ENCODE assay signal across 8 mouse cellular contexts in genomic region chr12:76318282-76319212, GRCm38 (mm10). TPM values are rescaled to one million over a fixed set of nuclear protein-coding genes. Genes with fewer than 3 reads are reported as not detected.
DNase-seq lines count a peak whose midpoint lies in the region; ATAC-seq and TF ChIP-seq lines count a peak whose summit lies in the region.

No protein-coding gene starts in this region.

- peak; percentile 92 for DNase-seq in heart, adult 11 months
- no peak for DNase-seq in heart, postnatal 4 days
- DNase-seq in CH12.LX (ENCODE audit: extremely low read depth): peak; percentile 92
- DNase-seq in urinary bladder, postnatal 10 days (ENCODE audit: low spot score): no peak
- DNase-seq in cerebellum, adult 11 months: no peak
- DNase-seq in forebrain, embryonic 11.5 days (ENCODE audit: low spot score): no peak

- peak overlapping the region; percentile 52; the same call in 1 of the 2 replicates for H3K4me2 ChIP-seq in CH12.LX (ENCODE audit: insufficient read depth, low read depth, poor library complexity, severe bottlenecking)
- peak overlapping the region; percentile 36 for H3K4me2 ChIP-seq in heart, embryonic 16.5 days (ENCODE audit: low read depth, low read length)
- no peak overlapping the region for H3K4me2 ChIP-seq in forebrain, embryonic 11.5 days (ENCODE audit: low read depth, low read length, severe bottlenecking)

- H3K4me1 ChIP-seq in CH12.LX (ENCODE audit: control insufficient read depth in 1 of 2, insufficient read depth in 2 of 2): peaks cover 13 to 35% of the 10 kb centered on the region in 2 experiments
- H3K4me1 ChIP-seq in heart, embryonic 16.5 days (ENCODE audit: control insufficient read depth, insufficient read depth, low read length): peaks cover 17% of the 10 kb centered on the region
- no peaks in the 10 kb centered on the region for H3K4me1 ChIP-seq in forebrain, embryonic 11.5 days (replicated peaks; ENCODE audit: control insufficient read depth, insufficient read depth, low read length)

- no peaks in the 10 kb centered on the region for H3K9me3 ChIP-seq in CH12.LX (replicated peaks; ENCODE audit: low read length)
- no peaks in the 10 kb centered on the region for H3K9me3 ChIP-seq in heart, embryonic 16.5 days (replicated peaks; ENCODE audit: control insufficient read depth, low read length)
- H3K9me3 ChIP-seq in forebrain, embryonic 11.5 days (ENCODE audit: control insufficient read depth, low read length): no peaks in the 10 kb centered on the region

- TF ChIP-seq RAD21 in CH12.LX (IDR thresholded peaks at IDR 0.05; ENCODE audit: low read depth, low read length): no peak

- H3K27ac ChIP-seq in CH12.LX (ENCODE audit: insufficient read depth, low read depth): peak overlapping the region; percentile 81
- peak overlapping the region; percentile 81 for H3K27ac ChIP-seq in heart, embryonic 16.5 days (ENCODE audit: low read length)
- no peak overlapping the region for H3K27ac ChIP-seq in forebrain, embryonic 11.5 days (ENCODE audit: low read depth, low read length)

- H3K27me3 ChIP-seq in CH12.LX (replicated peaks): no peaks in the 10 kb centered on the region
- H3K27me3 ChIP-seq in heart, embryonic 16.5 days (ENCODE audit: control insufficient read depth, insufficient read depth, low read length): no peaks in the 10 kb centered on the region
- no peaks in the 10 kb centered on the region for H3K27me3 ChIP-seq in forebrain, embryonic 11.5 days (ENCODE audit: control insufficient read depth, insufficient read depth, low read length)

- H3K36me3 ChIP-seq in CH12.LX (replicated peaks in 1 of 2; ENCODE audit: control insufficient read depth in 1 of 2, insufficient read depth in 1 of 2, low read length in 1 of 2): peaks cover 56 to 90% of the 10 kb centered on the region in 2 experiments
- H3K36me3 ChIP-seq in heart, embryonic 16.5 days (ENCODE audit: control insufficient read depth, insufficient read depth): peaks cover 18% of the 10 kb centered on the region
- H3K36me3 ChIP-seq in forebrain, embryonic 11.5 days (ENCODE audit: control insufficient read depth, insufficient read depth, low read length): no peaks in the 10 kb centered on the region

- TF ChIP-seq CTCF in CH12.LX (conservative IDR thresholded peaks at IDR 0.05 in 1 of 2, IDR thresholded peaks at IDR 0.05 in 1 of 2; ENCODE audit: low read depth in 2 of 2, low read length in 2 of 2): no peak

- H3K9ac ChIP-seq in CH12.LX (ENCODE audit: insufficient read depth, low read depth): peak overlapping the region; percentile 14
- peak overlapping the region; percentile 25; the same call in 1 of the 2 replicates for H3K9ac ChIP-seq in heart, embryonic 16.5 days (ENCODE audit: low read length)
- no peak overlapping the region for H3K9ac ChIP-seq in forebrain, embryonic 11.5 days (ENCODE audit: low read length)

- TF ChIP-seq POLR2A in CH12.LX (IDR thresholded peaks at IDR 0.05; ENCODE audit: low read depth, low read length): no peak

- WGBS in heart, embryonic 16.5 days: 15% methylated on average over 9 of the region's 9 CpGs
- WGBS in forebrain, embryonic 11.5 days: 72% methylated on average over 9 of the region's 9 CpGs

- peak; percentile 50 for ATAC-seq in heart, embryonic 16.5 days (replicated peaks; ENCODE audit: extremely low read depth, insufficient read depth, low FRiP score)
- ATAC-seq in megakaryocyte, adult 5-6 weeks (ENCODE audit: poor library complexity, severe bottlenecking): peak; percentile 95
- ATAC-seq in forebrain, embryonic 11.5 days (replicated peaks; ENCODE audit: low FRiP score): no peak

- no peaks in the 10 kb centered on the region for H3K79me2 ChIP-seq in CH12.LX (replicated peaks; ENCODE audit: control insufficient read depth, extremely low read depth, insufficient read depth, poor library complexity, severe bottlenecking)

- peak; percentile 90 for TF ChIP-seq EP300 in CH12.LX (IDR thresholded peaks at IDR 0.05; ENCODE audit: low read length)

- peak overlapping the region in 1 of 3 experiments; percentile 30 for H3K4me3 ChIP-seq in CH12.LX (replicated peaks in 1 of 3; ENCODE audit: low read depth in 2 of 3, low read length in 2 of 3, poor library complexity in 1 of 3)
- H3K4me3 ChIP-seq in heart, embryonic 16.5 days (ENCODE audit: low read length): no peak overlapping the region
- H3K4me3 ChIP-seq in forebrain, embryonic 11.5 days (ENCODE audit: low read depth, low read length): no peak overlapping the region

- in situ Hi-C loops in CH12.LX (cut with MboI; ENCODE audit: low pct_ligation_motif_present, low pct_unique_long_range_greater_than_20kb, low sequenced_read_pairs): no loop called here

- dilution Hi-C loops in CH12.LX (cut with MboI; ENCODE audit: extremely low pct_ligation_motif_present, extremely low pct_unique_long_range_greater_than_20kb, low sequenced_read_pairs): no loop called here

TF ChIP-seq in CH12.LX, 34 proteins besides CTCF, POLR2A, EP300 and RAD21 (continues in another document):
- peak; percentile 25; the same call in 1 of the 2 replicates for TF ChIP-seq MAX (IDR thresholded peaks at IDR 0.05; ENCODE audit: low read length)
- TF ChIP-seq MEF2A (IDR thresholded peaks at IDR 0.05; ENCODE audit: borderline replicate concordance, low read depth, low read length): peak; percentile 75
- TF ChIP-seq TCF12 (IDR thresholded peaks at IDR 0.05; ENCODE audit: low read depth, low read length): peak; percentile 53; the same call in 1 of the 2 replicates
- peak; percentile 81 for TF ChIP-seq RCOR1 (conservative IDR thresholded peaks at IDR 0.05; ENCODE audit: low read depth, low read length)
- no peak for TF ChIP-seq USF2 (conservative IDR thresholded peaks at IDR 0.05; ENCODE audit: low read depth, low read length)
- TF ChIP-seq JUN (IDR thresholded peaks at IDR 0.05; ENCODE audit: insufficient read depth, low read depth, low read length): 0 out of 2 replicates have a peak, but pooled peaks have one; percentile 18
- no peak for TF ChIP-seq ZNF384 (IDR thresholded peaks at IDR 0.05; ENCODE audit: low read depth, low read length)
- peak; percentile 91 for TF ChIP-seq IRF4 (IDR thresholded peaks at IDR 0.05; ENCODE audit: low read depth, low read length)
- TF ChIP-seq E2F4 (IDR thresholded peaks at IDR 0.05; ENCODE audit: insufficient replicate concordance, low read depth, low read length): 0 out of 2 replicates have a peak, but pooled peaks have one; percentile 44
- TF ChIP-seq JUND (conservative IDR thresholded peaks at IDR 0.05; ENCODE audit: low read depth, low read length): peak; percentile 53; the same call in 1 of the 2 replicates
- no peak for TF ChIP-seq USF1 (IDR thresholded peaks at IDR 0.05; ENCODE audit: low read depth, low read length)
- TF ChIP-seq ELF1 (IDR thresholded peaks at IDR 0.05; ENCODE audit: low read depth, low read length): peak; percentile 73
- TF ChIP-seq BHLHE40 (IDR thresholded peaks at IDR 0.05; ENCODE audit: low read depth, low read length): peak; percentile 24; the same call in 1 of the 2 replicates
- TF ChIP-seq ZKSCAN1 (IDR thresholded peaks at IDR 0.05; ENCODE audit: borderline replicate concordance, low read depth, low read length): no peak
- peak; percentile 67; the same call in 1 of the 2 replicates for TF ChIP-seq MAZ (IDR thresholded peaks at IDR 0.05; ENCODE audit: low read depth, low read length)
- peak; percentile 57 for TF ChIP-seq ETS1 (conservative IDR thresholded peaks at IDR 0.05; ENCODE audit: low read depth, low read length)
- no peak for TF ChIP-seq SMC3 (IDR thresholded peaks at IDR 0.05; ENCODE audit: low read depth, low read length)
- peak; percentile 41 for TF ChIP-seq NELFE (IDR thresholded peaks at IDR 0.05; ENCODE audit: low read depth, low read length)
- peak; percentile 41; the same call in 1 of the 2 replicates for TF ChIP-seq HCFC1 (IDR thresholded peaks at IDR 0.05; ENCODE audit: low read depth, low read length)
- TF ChIP-seq MXI1 (IDR thresholded peaks at IDR 0.05; ENCODE audit: low read depth, low read length): no peak
- peak; percentile 44 for TF ChIP-seq SIN3A (IDR thresholded peaks at IDR 0.05; ENCODE audit: low read length)
- no peak for TF ChIP-seq NRF1 (IDR thresholded peaks at IDR 0.05; ENCODE audit: low read depth, low read length)
- 0 out of 2 replicates have a peak, but pooled peaks have one; percentile 33 for TF ChIP-seq MYC (IDR thresholded peaks at IDR 0.05; ENCODE audit: low read depth, low read length)
- TF ChIP-seq ZMIZ1 (IDR thresholded peaks at IDR 0.05; ENCODE audit: low read depth, low read length): no peak
- TF ChIP-seq CHD2 (IDR thresholded peaks at IDR 0.05; ENCODE audit: low read length): peak; percentile 71

RNA-seq across cellular contexts. Expression of gene Akap5, which starts 6.1 kb away (rescaled TPM):
- total RNA-seq in heart, postnatal 4 days (2021): 1 to 10 TPM; 3.2 to 3.3 TPM
- total RNA-seq in CH12.LX (2012; rRNA removed): 0.38 and 0.67 TPM in 2 replicates
- total RNA-seq in CH12.LX (2014; rRNA removed): 0.27 and 0.32 TPM in 2 replicates
- 0.76 and 0.89 TPM in 2 replicates for polyA plus RNA-seq in CH12.LX (2012; ENCODE audit: insufficient read length, low read depth)
- 2.5 and 5.2 TPM in 2 replicates for polyA plus RNA-seq in heart, embryonic 16.5 days (2015; fragmentation: Nextera tagmentation; extraction: Ambion mirVana)
- total RNA-seq in megakaryocyte, adult 5-6 weeks (2015): not detected in 2 replicates
- 0.08 and 0.15 TPM in 2 replicates for total RNA-seq in megakaryocyte, adult 5-6 weeks (2017)
- polyA plus RNA-seq in forebrain, embryonic 11.5 days (2014; fragmentation: Nextera tagmentation; extraction: Ambion mirVana): 3.6 and 5.2 TPM in 2 replicates

RNA-seq across cellular contexts. Expression of gene Zbtb25, which starts 50.9 kb away (rescaled TPM):
- total RNA-seq in heart, postnatal 4 days (2021): 10 to 100 TPM in 1 of 2 experiments, 1 to 10 TPM in 1; 9.5 to 11.5 TPM
- 7.3 TPM in 2 replicates for total RNA-seq in CH12.LX (2012; rRNA removed)
- total RNA-seq in CH12.LX (2014; rRNA removed): 6.6 and 7.2 TPM in 2 replicates
- 8.5 and 18.7 TPM in 2 replicates for polyA plus RNA-seq in CH12.LX (2012; ENCODE audit: insufficient read length, low read depth)
- polyA plus RNA-seq in heart, embryonic 16.5 days (2015; fragmentation: Nextera tagmentation; extraction: Ambion mirVana): 12.3 and 13.3 TPM in 2 replicates
- total RNA-seq in megakaryocyte, adult 5-6 weeks (2015): 11.9 and 13.5 TPM in 2 replicates
- total RNA-seq in megakaryocyte, adult 5-6 weeks (2017): 7.2 and 9.2 TPM in 2 replicates
- polyA plus RNA-seq in forebrain, embryonic 11.5 days (2014; fragmentation: Nextera tagmentation; extraction: Ambion mirVana): 19.8 and 23.0 TPM in 2 replicates

RNA-seq across cellular contexts. Expression of gene Zbtb1, which starts 51.5 kb away (rescaled TPM):
- total RNA-seq in heart, postnatal 4 days (2021): 1 to 10 TPM; 6.9 to 7.6 TPM
- total RNA-seq in CH12.LX (2012; rRNA removed): 6.4 and 7.5 TPM in 2 replicates
- total RNA-seq in CH12.LX (2014; rRNA removed): 22.0 and 24.9 TPM in 2 replicates
- polyA plus RNA-seq in CH12.LX (2012; ENCODE audit: insufficient read length, low read depth): 16.0 and 17.1 TPM in 2 replicates
- 6.1 and 7.5 TPM in 2 replicates for polyA plus RNA-seq in heart, embryonic 16.5 days (2015; fragmentation: Nextera tagmentation; extraction: Ambion mirVana)
- 8.9 and 11.7 TPM in 2 replicates for total RNA-seq in megakaryocyte, adult 5-6 weeks (2015)
- total RNA-seq in megakaryocyte, adult 5-6 weeks (2017): 9.1 and 10.1 TPM in 2 replicates
- 8.2 and 8.8 TPM in 2 replicates for polyA plus RNA-seq in forebrain, embryonic 11.5 days (2014; fragmentation: Nextera tagmentation; extraction: Ambion mirVana)

Comparison
In these comparisons a context has a peak if more than half of its experiments do, and no peak if none do; other contexts are left out.
1. DNase-seq: peak in heart, adult 11 months (single experiment) and CH12.LX (single experiment); none in heart, postnatal 4 days (single experiment), urinary bladder, postnatal 10 days (single experiment), cerebellum, adult 11 months (single experiment) and forebrain, embryonic 11.5 days (single experiment).